Mouse (Mus musculus) kidney, embryonic 14.5 days (tissue): ENCODE results near the gene Gucy1b2. TPM values are rescaled to one million over a fixed set of nuclear protein-coding genes. Genes with fewer than 3 reads are reported as not detected.

Experiments used
- ATAC-seq: fragments of 200-750 bp; cut with Nextera tagmentation; 2 replicates; pipeline ENCODE4 v1.8.0; 2017; ENCODE audit warnings: moderate number of reproducible peaks, mild to moderate bottlenecking, moderate TSS enrichment, moderate library complexity; ENCODE audit not compliant: low FRiP score, low TSS enrichment
- H3K27ac ChIP-seq: fragments of 300-500 bp; sonication (generic); 2 replicates; pipeline ENCODE4 v1.5.1; 2014; ENCODE audit warnings: low read depth, mild to moderate bottlenecking, low read length, moderate library complexity, mixed read lengths
- H3K27me3 ChIP-seq: fragments of 300-500 bp; sonication (generic); 2 replicates; pipeline ENCODE4 v1.6.1; 2014; ENCODE audit warnings: mild to moderate bottlenecking, low read length; ENCODE audit not compliant: control insufficient read depth, insufficient read depth
- H3K36me3 ChIP-seq: fragments of 300-500 bp; sonication (generic); 2 replicates; pipeline ENCODE4 v1.6.1; 2014; ENCODE audit warnings: low read length, mixed read lengths; ENCODE audit not compliant: control insufficient read depth, insufficient read depth
- H3K4me1 ChIP-seq: fragments of 300-500 bp; sonication (generic); 2 replicates; pipeline ENCODE4 v1.6.1; 2014; ENCODE audit warnings: low read length, mixed read lengths; ENCODE audit not compliant: control insufficient read depth, insufficient read depth
- H3K4me2 ChIP-seq: fragments of 300-500 bp; sonication (generic); replicated peaks from 2 replicates; pipeline ENCODE4 v1.6.1; 2014; ENCODE audit warnings: low read depth, mild to moderate bottlenecking, low read length
- H3K4me3 ChIP-seq: fragments of 300-500 bp; sonication (generic); 2 replicates; pipeline ENCODE4 v1.5.1; 2014; ENCODE audit warnings: mild to moderate bottlenecking, low read length
- H3K9ac ChIP-seq: fragments of 300-500 bp; sonication (generic); 2 replicates; pipeline ENCODE4 v1.6.1; 2014; ENCODE audit warnings: low read depth, mild to moderate bottlenecking, low read length, moderate library complexity
- H3K9me3 ChIP-seq: fragments of 300-500 bp; sonication (generic); 2 replicates; pipeline ENCODE4 v1.6.1; 2016; ENCODE audit warnings: low read length; ENCODE audit not compliant: control insufficient read depth
- WGBS: fragments of 180-500 bp; shearing (Covaris S2); extraction: QIAGEN DNeasy Blood & Tissue Kit; methylation state at CpG from one replicate; pipeline ENCODE4 v1.1.7; 2014; 5-methylcytosine and 5-hydroxymethylcytosine counted together
- polyA plus RNA-seq: library from polyadenylated mRNA; unstranded; fragments of >200 nt; fragmentation: Nextera tagmentation; extraction: Ambion mirVana; gene quantifications from 2 replicates; pipeline ENCODE4 v1.2.1, GENCODE M21; 2014

Gucy1b2 gene
- polyA plus RNA-seq, 1 experiment from 2014 or later: not detected

DNA sequence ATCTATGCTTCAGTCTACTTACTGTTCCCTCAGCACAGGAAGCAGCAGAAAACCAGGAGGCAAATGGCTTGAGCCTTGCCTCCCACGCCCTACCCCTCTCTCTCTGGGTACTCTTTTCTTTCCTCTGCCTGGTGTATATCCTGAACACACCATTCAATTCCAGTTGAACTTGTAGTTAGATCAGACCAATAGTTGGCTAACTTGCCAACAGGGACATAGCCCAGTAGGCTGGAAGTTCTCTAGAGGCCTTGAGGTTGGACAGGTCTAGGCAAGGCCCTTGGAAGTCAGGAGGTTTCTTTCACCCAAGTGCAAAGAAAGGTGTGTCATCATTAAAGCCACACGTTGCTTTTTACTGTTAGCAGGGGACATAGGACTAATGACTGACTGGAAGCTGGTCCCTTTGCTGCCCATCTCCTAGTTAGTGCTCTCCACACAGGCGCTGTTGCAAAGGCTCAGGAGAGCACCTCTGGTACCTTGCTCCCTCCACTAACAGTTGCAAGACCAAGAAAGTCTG lies 72.2 kb downstream of the Gucy1b2 start:
- H3K9ac ChIP-seq: no peak overlapping the region
- no peak overlapping the region for H3K4me3 ChIP-seq
- 79% methylated on average over 3 of the region's 3 CpGs for WGBS
- H3K4me1 ChIP-seq: no peaks in the 10 kb centered on the region
- no peaks in the 10 kb centered on the region for H3K27me3 ChIP-seq
- H3K36me3 ChIP-seq: no peaks in the 10 kb centered on the region
- ATAC-seq: no peak
- H3K27ac ChIP-seq: no peak overlapping the region
- H3K4me2 ChIP-seq: no peak overlapping the region
- H3K9me3 ChIP-seq: no peaks in the 10 kb centered on the region

GRCm38 (mm10) chr14:62383109-62383508 lies 73.0 kb downstream of the Gucy1b2 start:
- 79% methylated on average over 3 of the region's 3 CpGs for WGBS
- H3K9ac ChIP-seq: no peak overlapping the region
- H3K4me3 ChIP-seq: no peak overlapping the region
- no peaks in the 10 kb centered on the region for H3K36me3 ChIP-seq
- no peak for ATAC-seq
- H3K9me3 ChIP-seq: no peaks in the 10 kb centered on the region
- no peak overlapping the region for H3K27ac ChIP-seq
- H3K4me1 ChIP-seq: no peaks in the 10 kb centered on the region
- no peaks in the 10 kb centered on the region for H3K27me3 ChIP-seq
- H3K4me2 ChIP-seq: no peak overlapping the region

- no peak overlapping the region for H3K4me2 ChIP-seq
- no peak overlapping the region for H3K27ac ChIP-seq
- no peak overlapping the region for H3K9ac ChIP-seq
- 92% methylated on average over 6 of the region's 6 CpGs for WGBS
- H3K4me3 ChIP-seq: no peak overlapping the region
- no peaks in the 10 kb centered on the region for H3K27me3 ChIP-seq
- no peak for ATAC-seq
- no peaks in the 10 kb centered on the region for H3K9me3 ChIP-seq
- no peaks in the 10 kb centered on the region for H3K36me3 ChIP-seq
- no peaks in the 10 kb centered on the region for H3K4me1 ChIP-seq
Observed at GRCm38 (mm10) chr14:62380606-62381005, 75.5 kb downstream of the Gucy1b2 start.

DNA sequence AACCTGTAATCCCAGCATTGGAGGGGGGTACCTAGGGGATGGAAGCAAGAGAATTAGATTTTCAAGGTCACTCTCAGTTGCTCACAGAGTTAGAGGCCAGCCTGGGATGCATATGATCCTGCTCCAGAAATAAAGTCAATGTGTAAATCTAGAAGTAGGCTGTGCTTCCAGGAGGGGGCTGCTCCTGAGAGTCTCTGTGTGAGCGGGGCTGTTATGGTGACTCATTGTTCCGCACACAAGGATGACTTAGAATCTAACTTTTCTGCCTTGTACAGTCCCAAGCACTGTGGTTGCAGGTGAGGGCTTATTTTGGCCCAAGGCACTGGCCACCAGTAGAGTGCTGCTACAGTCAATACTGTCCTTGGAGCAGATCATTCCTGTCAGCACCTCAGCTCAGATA lies 76.7 kb downstream of the Gucy1b2 start:
- Histone ChIP-seq H3K27ac (no peak overlapping the region), H3K9me3 (no peaks in the 10 kb centered on the region), H3K9ac (no peak overlapping the region), H3K27me3 (no peaks in the 10 kb centered on the region), H3K4me1 (no peaks in the 10 kb centered on the region), H3K4me3 (no peak overlapping the region), H3K36me3 (no peaks in the 10 kb centered on the region), H3K4me2 (no peak overlapping the region)
- WGBS: 90% methylated on average over 2 of the region's 2 CpGs
- no peak for ATAC-seq

- peak overlapping the region; percentile 52; the same call in 1 of the 2 replicates for H3K27ac ChIP-seq
- no peak overlapping the region for H3K4me2 ChIP-seq
- no peaks in the 10 kb centered on the region for H3K9me3 ChIP-seq
- no peak overlapping the region for H3K9ac ChIP-seq
- H3K36me3 ChIP-seq: no peaks in the 10 kb centered on the region
- H3K4me3 ChIP-seq: no peak overlapping the region
- whole genome bisulfite sequencing: 78% methylated on average over 2 of the region's 2 CpGs
- no peaks in the 10 kb centered on the region for H3K27me3 ChIP-seq
- H3K4me1 ChIP-seq: peaks cover 5% of the 10 kb centered on the region; the same call in 1 of the 2 replicates
- no peak for ATAC-seq
Observed at GRCm38 (mm10) chr14:62376115-62376514, 80.0 kb downstream of the Gucy1b2 start.

GRCm38 (mm10) chr14:62375694-62376093 lies 80.4 kb downstream of the Gucy1b2 start:
- no peaks in the 10 kb centered on the region for H3K36me3 ChIP-seq
- H3K27ac ChIP-seq: peak overlapping the region; percentile 52; the same call in 1 of the 2 replicates
- ATAC-seq: no peak
- H3K9ac ChIP-seq: no peak overlapping the region
- no peak overlapping the region for H3K4me2 ChIP-seq
- H3K4me3 ChIP-seq: no peak overlapping the region
- H3K9me3 ChIP-seq: no peaks in the 10 kb centered on the region
- H3K4me1 ChIP-seq: peaks cover 6% of the 10 kb centered on the region; the same call in 1 of the 2 replicates
- no peaks in the 10 kb centered on the region for H3K27me3 ChIP-seq

DNA sequence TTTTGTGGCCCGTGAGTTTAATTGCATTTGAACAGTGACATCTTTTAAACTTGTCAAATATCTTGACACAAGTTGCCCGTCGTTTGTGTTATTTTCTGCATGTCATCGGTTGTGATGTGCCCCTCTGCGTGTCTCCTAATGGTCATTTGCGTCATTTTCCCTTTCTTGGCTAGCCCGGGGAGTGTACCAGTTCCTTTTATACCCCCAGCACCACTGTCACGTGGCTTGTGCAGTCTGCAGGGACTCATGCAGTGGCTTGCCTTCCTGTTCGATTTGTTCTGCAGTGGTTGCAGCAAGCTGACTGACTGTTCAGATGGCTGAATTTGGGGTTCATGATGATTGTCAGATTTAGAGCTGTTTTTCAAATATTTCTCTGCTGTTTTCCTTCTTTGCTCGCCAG lies 82.1 kb downstream of the Gucy1b2 start:
- no peak overlapping the region for H3K4me3 ChIP-seq
- peaks cover 5% of the 10 kb centered on the region for H3K36me3 ChIP-seq
- peaks cover 6% of the 10 kb centered on the region; the same call in 1 of the 2 replicates for H3K4me1 ChIP-seq
- H3K27me3 ChIP-seq: no peaks in the 10 kb centered on the region
- no peaks in the 10 kb centered on the region for H3K9me3 ChIP-seq
- WGBS: 51% methylated on average over 10 of the region's 10 CpGs
- no peak for ATAC-seq
- H3K27ac ChIP-seq: no peak overlapping the region
- no peak overlapping the region for H3K9ac ChIP-seq
- H3K4me2 ChIP-seq: no peak overlapping the region

GRCm38 (mm10) chr14:62370819-62371218 lies 85.3 kb downstream of the Gucy1b2 start:
- H3K4me2 ChIP-seq: no peak overlapping the region
- 20% methylated on average over 6 of the region's 6 CpGs for WGBS

DNA sequence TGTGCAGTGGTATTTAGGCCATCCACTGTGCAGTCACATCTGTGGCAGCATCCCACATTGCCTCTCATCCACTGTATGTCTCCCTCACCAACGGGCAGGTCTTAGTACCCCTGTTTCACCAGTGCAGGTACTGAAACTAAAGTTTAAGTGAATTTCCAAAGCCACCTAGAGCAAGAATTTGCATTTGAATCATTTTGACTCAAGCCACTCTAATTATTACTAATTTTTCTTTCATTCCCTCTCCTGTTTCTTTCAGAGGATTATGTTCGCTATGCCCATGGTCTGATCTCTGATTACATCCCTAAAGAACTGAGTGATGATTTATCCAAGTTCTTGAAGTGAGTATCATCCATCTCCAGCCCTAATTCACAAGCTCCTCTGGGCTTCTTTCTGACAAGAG lies 92.3 kb downstream of the Gucy1b2 start:
- 87% methylated on average over 2 of the region's 2 CpGs for WGBS
- H3K36me3 ChIP-seq: peaks cover 18% of the 10 kb centered on the region; the same call in 1 of the 2 replicates

More at GRCm38 (mm10) chr14:62370819-62371218, 85.3 kb downstream of the Gucy1b2 start:
- 0 out of 2 replicates have a peak, but pooled peaks have one; percentile 28 for ATAC-seq
- Histone ChIP-seq H3K4me3 (no peak overlapping the region), H3K27ac (no peak overlapping the region), H3K9ac (no peak overlapping the region), H3K9me3 (no peaks in the 10 kb centered on the region), H3K36me3 (peaks cover 9% of the 10 kb centered on the region), H3K27me3 (no peaks in the 10 kb centered on the region), H3K4me1 (peaks cover 6% of the 10 kb centered on the region; the same call in 1 of the 2 replicates)

More for the DNA sequence above, 92.3 kb downstream of the Gucy1b2 start:
- Histone ChIP-seq H3K4me3 (no peak overlapping the region), H3K9ac (no peak overlapping the region), H3K4me2 (no peak overlapping the region), H3K27me3 (no peaks in the 10 kb centered on the region), H3K27ac (no peak overlapping the region), H3K9me3 (no peaks in the 10 kb centered on the region), H3K4me1 (no peaks in the 10 kb centered on the region)
- no peak for ATAC-seq
